Mouse (Mus musculus) erythroblast, embryonic 14.5 days (primary cell): ENCODE measurements around the gene Txndc15. TPM values are rescaled to one million over a fixed set of nuclear protein-coding genes. Genes with fewer than 3 reads are reported as not detected.

Experiments used
- H3K27me3 ChIP-seq: 2 replicates; pipeline ENCODE4 v1.6.1; 2012; ENCODE audit warnings: inconsistent platforms; ENCODE audit not compliant: control insufficient read depth
- H3K36me3 ChIP-seq: 2 replicates; pipeline ENCODE4 v1.6.1; 2012; ENCODE audit warnings: mild to moderate bottlenecking, inconsistent platforms; ENCODE audit not compliant: control insufficient read depth
- H3K4me1 ChIP-seq: 2 replicates; pipeline ENCODE4 v1.6.1; 2012; ENCODE audit warnings: inconsistent platforms; ENCODE audit not compliant: control insufficient read depth
- H3K4me3 ChIP-seq: replicated peaks from 2 replicates; pipeline ENCODE3; 2012; ENCODE audit warnings: moderate library complexity, mild to moderate bottlenecking, inconsistent platforms
- H3K9me3 ChIP-seq: 2 replicates; pipeline ENCODE4 v1.6.1; 2012; ENCODE audit warnings: low read length, inconsistent platforms, mixed read lengths; ENCODE audit not compliant: control insufficient read depth
- GATA1 ChIP-seq: IDR thresholded peaks from 2 replicates; pipeline ENCODE4 v1.6.1; 2012; ENCODE audit warnings: low read length, inconsistent platforms, mixed read lengths
- TAL1 ChIP-seq: IDR thresholded peaks from 3 replicates; pipeline ENCODE4 v1.6.1; 2012; ENCODE audit warnings: low read length, inconsistent platforms, mixed read lengths
- polyA plus RNA-seq: library from polyadenylated mRNA; stranded (reverse); fragments of >175 nt; gene quantifications from 2 replicates; pipeline ENCODE4 v1.2.3, GENCODE M21; 2012

Gene Txndc15
- polyA plus RNA-seq, 1 experiment = 0.82 TPM

GRCm38 (mm10) chr13:55757645-55758044, 43.2 kb downstream of the Txndc15 start:
- H3K27me3 ChIP-seq = no peaks in the 10 kb centered on the region
- H3K4me1 ChIP-seq = peaks cover 2% of the 10 kb centered on the region; the same call in 1 of the 2 replicates
- no peaks in the 10 kb centered on the region for H3K36me3 ChIP-seq
- H3K9me3 ChIP-seq = no peaks in the 10 kb centered on the region
- no peak overlapping the region for H3K4me3 ChIP-seq
- TF ChIP-seq TAL1 (no peak), GATA1 (no peak)

- Histone ChIP-seq H3K9me3 (no peaks in the 10 kb centered on the region), H3K27me3 (no peaks in the 10 kb centered on the region), H3K36me3 (no peaks in the 10 kb centered on the region), H3K4me3 (no peak overlapping the region), H3K4me1 (peaks cover 2% of the 10 kb centered on the region; the same call in 1 of the 2 replicates)
- TF ChIP-seq TAL1 = no peak
- TF ChIP-seq GATA1 = no peak
Observed at GRCm38 (mm10) chr13:55760576-55760975, 46.1 kb downstream of the Txndc15 start.

GRCm38 (mm10) chr13:55761486-55761885, 47.0 kb downstream of the Txndc15 start:
- no peak for TF ChIP-seq TAL1
- no peak for TF ChIP-seq GATA1
- no peaks in the 10 kb centered on the region for H3K27me3 ChIP-seq
- H3K4me1 ChIP-seq = peaks cover 2% of the 10 kb centered on the region; the same call in 1 of the 2 replicates
- H3K36me3 ChIP-seq = no peaks in the 10 kb centered on the region
- H3K9me3 ChIP-seq = no peaks in the 10 kb centered on the region
- H3K4me3 ChIP-seq = no peak overlapping the region

- H3K9me3 ChIP-seq = peaks cover 10% of the 10 kb centered on the region
- no peak overlapping the region for H3K4me3 ChIP-seq
- no peaks in the 10 kb centered on the region for H3K27me3 ChIP-seq
- H3K36me3 ChIP-seq = peaks cover 5% of the 10 kb centered on the region
- H3K4me1 ChIP-seq = no peaks in the 10 kb centered on the region
- no peak for TF ChIP-seq GATA1
- no peak for TF ChIP-seq TAL1
Observed at GRCm38 (mm10) chr13:55774352-55774751, 59.9 kb downstream of the Txndc15 start.

GRCm38 (mm10) chr13:55775056-55775455, 60.6 kb downstream of the Txndc15 start:
- no peaks in the 10 kb centered on the region for H3K4me1 ChIP-seq
- peaks cover 5% of the 10 kb centered on the region for H3K36me3 ChIP-seq
- H3K9me3 ChIP-seq = peaks cover 10% of the 10 kb centered on the region
- TF ChIP-seq TAL1 = no peak
- TF ChIP-seq GATA1 = no peak
- no peak overlapping the region for H3K4me3 ChIP-seq
- H3K27me3 ChIP-seq = no peaks in the 10 kb centered on the region

Other genes with a start within 250 kb of the Txndc15 start
- 0.05 and 0.06 TPM in 2 replicates for gene Dbn1, start 226.5 kb upstream of the Txndc15 start, polyA plus RNA-seq
- 1.9 and 3.0 TPM in 2 replicates for gene Pdlim7, start 201.0 kb upstream of the Txndc15 start, polyA plus RNA-seq
- gene Dok3, start 185.4 kb upstream of the Txndc15 start, polyA plus RNA-seq = 0.54 and 0.67 TPM in 2 replicates
- gene Ddx41, start 178.0 kb upstream of the Txndc15 start, polyA plus RNA-seq = 4.7 and 5.2 TPM in 2 replicates
- 9.1 and 10.2 TPM in 2 replicates for gene Fam193b, start 143.5 kb upstream of the Txndc15 start, polyA plus RNA-seq
- 9.5 and 12.0 TPM in 2 replicates for gene Tmed9, start 140.9 kb upstream of the Txndc15 start, polyA plus RNA-seq
- gene B4galt7, start 114.8 kb upstream of the Txndc15 start, polyA plus RNA-seq = 0.39 and 0.50 TPM in 2 replicates
- 1.9 and 2.3 TPM in 2 replicates for gene Caml, start 91.6 kb upstream of the Txndc15 start, polyA plus RNA-seq
- 1.9 and 2.0 TPM in 2 replicates for gene Ddx46, start 79.6 kb upstream of the Txndc15 start, polyA plus RNA-seq
- gene B230219D22Rik, start 21.5 kb upstream of the Txndc15 start, polyA plus RNA-seq = 0.18 and 0.29 TPM in 2 replicates
- gene Pcbd2, start 12.7 kb downstream of the Txndc15 start, polyA plus RNA-seq = 6.2 and 8.4 TPM in 2 replicates
- not detected in 2 replicates for gene Catsper3, start 69.9 kb downstream of the Txndc15 start, polyA plus RNA-seq
- gene Pitx1, start 121.5 kb downstream of the Txndc15 start, polyA plus RNA-seq = 0.02 TPM in 1 of 2 replicates, not detected in the other